8 mouse cellular contexts compared by ENCODE assay signal in genomic region chr10:79783920-79784800, GRCm38 (mm10). TPM values are rescaled to one million over a fixed set of nuclear protein-coding genes. Genes with fewer than 3 reads are reported as not detected.
DNase-seq lines count a peak whose midpoint lies in the region; ATAC-seq lines count a peak whose summit lies in the region.

No protein-coding gene starts in this region.

- no peak for ATAC-seq in CD4-positive, CD25-positive, alpha-beta regulatory T cell, adult 4 months
- no peak for ATAC-seq in activated CD4-positive, CD25-positive, alpha-beta regulatory T cell, adult 4 months

- DNase-seq in CD4-positive, CD25-positive, alpha-beta regulatory T cell, adult 2 months (ENCODE audit: low read depth, low spot score), result peak; percentile 77
- peak; percentile 71 for DNase-seq in kidney, postnatal 10 days
- DNase-seq in kidney, adult 9 months, result no peak
- peak; percentile 46 for DNase-seq in T-cell, adult 2 months (ENCODE audit: low spot score)
- DNase-seq in lung, postnatal 14 days, result peak; percentile 65
- DNase-seq in urinary bladder, postnatal 36 days (ENCODE audit: low spot score in 2 of 2), result no peak

RNA-seq across cellular contexts. Expression of gene Prss57, which starts 6.6 kb away (rescaled TPM):
- polyA plus RNA-seq in CD4-positive, CD25-positive, alpha-beta regulatory T cell, adult 4 months (2017; shearing (Covaris generic)), result not detected
- 1 to 10 TPM in 1 of 2 experiments, under 1 TPM in 1; 0.76 to 1.1 TPM for polyA plus RNA-seq in activated CD4-positive, CD25-positive, alpha-beta regulatory T cell, adult 4 months (2017; shearing (Covaris generic))

RNA-seq across cellular contexts. Expression of gene Fstl3, which starts 7.1 kb away (rescaled TPM):
- polyA plus RNA-seq in CD4-positive, CD25-positive, alpha-beta regulatory T cell, adult 4 months (2017; shearing (Covaris generic)), result under 1 TPM in 1 of 2 experiments, not detected in 1; 0.53 TPM
- under 1 TPM in 1 of 2 experiments, not detected in 1; 0.86 TPM for polyA plus RNA-seq in activated CD4-positive, CD25-positive, alpha-beta regulatory T cell, adult 4 months (2017; shearing (Covaris generic))

RNA-seq across cellular contexts. Expression of gene Palm, which starts 9.2 kb away (rescaled TPM):
- polyA plus RNA-seq in CD4-positive, CD25-positive, alpha-beta regulatory T cell, adult 4 months (2017; shearing (Covaris generic)), result under 1 TPM in 1 of 2 experiments, not detected in 1; 0.23 TPM
- under 1 TPM; 0.55 to 0.95 TPM for polyA plus RNA-seq in activated CD4-positive, CD25-positive, alpha-beta regulatory T cell, adult 4 months (2017; shearing (Covaris generic))

RNA-seq across cellular contexts. Expression of gene Rnf126, which starts 17.4 kb away (rescaled TPM):
- 1 to 10 TPM; 3.4 to 3.5 TPM for polyA plus RNA-seq in CD4-positive, CD25-positive, alpha-beta regulatory T cell, adult 4 months (2017; shearing (Covaris generic))
- polyA plus RNA-seq in activated CD4-positive, CD25-positive, alpha-beta regulatory T cell, adult 4 months (2017; shearing (Covaris generic)), result 1 to 10 TPM; 3.9 to 4.4 TPM

RNA-seq across cellular contexts. Expression of gene Fgf22, which starts 29.3 kb away (rescaled TPM):
- not detected for polyA plus RNA-seq in CD4-positive, CD25-positive, alpha-beta regulatory T cell, adult 4 months (2017; shearing (Covaris generic))
- not detected for polyA plus RNA-seq in activated CD4-positive, CD25-positive, alpha-beta regulatory T cell, adult 4 months (2017; shearing (Covaris generic))

Comparison
In these comparisons a context has a peak if more than half of its experiments do, and no peak if none do; other contexts are left out.
1. DNase-seq: peak in CD4-positive, CD25-positive, alpha-beta regulatory T cell, adult 2 months (single experiment), kidney, postnatal 10 days (single experiment), T-cell, adult 2 months (single experiment) and lung, postnatal 14 days (single experiment); none in kidney, adult 9 months (single experiment) and urinary bladder, postnatal 36 days (0 of 2).